Mouse (Mus musculus): ENCODE data around the gene Kpna3. TPM values are rescaled to one million over a fixed set of nuclear protein-coding genes. Genes with fewer than 3 reads are reported as not detected.

Kpna3 gene
- 10 to 100 TPM; 31.2 to 31.6 TPM for total RNA-seq (2023)

GRCm38 (mm10) chr14:61439661-61440559, at the start of gene Kpna3:
TSS of gene Kpna3 (minus strand) at chr14:61439874.

GRCm38 (mm10) chr14:61360131-61360980, 79.3 kb downstream of the Kpna3 start, which contains the start of gene Ebpl:
TSS of gene Ebpl (minus strand) at chr14:61360439.

Other genes starting within 250 kb of the Kpna3 start
- not detected for gene Sgcg, start 181.4 kb downstream of the Kpna3 start, total RNA-seq (2023)
- gene Arl11, start 130.1 kb downstream of the Kpna3 start, total RNA-seq (2023): 1 to 10 TPM; 1.0 TPM
- gene Ebpl, start 79.4 kb downstream of the Kpna3 start, total RNA-seq (2023): 1 to 10 TPM; 4.3 to 4.6 TPM
- 1 to 10 TPM; 7.6 to 8.4 TPM for gene Spryd7, start 117.0 kb upstream of the Kpna3 start, total RNA-seq (2023)
- gene Trim13, start 158.4 kb upstream of the Kpna3 start, total RNA-seq (2023): 1 to 10 TPM; 5.3 to 6.7 TPM
- under 1 TPM; 0.42 to 0.49 TPM for gene Kcnrg, start 167.6 kb upstream of the Kpna3 start, total RNA-seq (2023)

Measured in B cell, adult 67 days (primary cell).